Mouse (Mus musculus) CH12.LX (cell line): Measurements from ENCODE around the gene Ift20. TPM values are rescaled to one million over a fixed set of nuclear protein-coding genes. Genes with fewer than 3 reads are reported as not detected.
"Not testable (repeated sequence)": the region's sequence is repeated elsewhere in the genome, so short reads cannot be mapped to it uniquely, and the experiment has no call there.

ENCODE experiments used
- DNase-seq: peaks from one replicate; pipeline ENCODE4 v3.0.0-alpha.2; 2013; ENCODE audit errors: extremely low read depth
- H3K27ac ChIP-seq: 2 replicates; pipeline ENCODE4 v1.5.1; 2012; ENCODE audit warnings: low read depth, mild to moderate bottlenecking, control low read depth, moderate library complexity; ENCODE audit not compliant: insufficient read depth
- H3K27me3 ChIP-seq: replicated peaks from 2 replicates; pipeline ENCODE3; 2012; ENCODE audit warnings: inconsistent platforms
- H3K36me3 ChIP-seq, 2 experiments: replicated peaks in 1 of 2; 2 replicates each; pipeline versions ENCODE3 to v1.6.1; 2012; ENCODE audit warnings: inconsistent platforms in 1 of 2, low read length in 1 of 2, mild to moderate bottlenecking in 1 of 2, mixed read lengths in 1 of 2, moderate library complexity in 1 of 2; ENCODE audit not compliant: control insufficient read depth in 1 of 2, insufficient read depth in 1 of 2
- H3K4me1 ChIP-seq, 2 experiments: 2 replicates each; pipeline ENCODE4 v1.6.1; 2012; ENCODE audit warnings: inconsistent platforms in 1 of 2, moderate library complexity in 1 of 2; ENCODE audit not compliant: insufficient read depth in 2 of 2, control insufficient read depth in 1 of 2
- H3K4me2 ChIP-seq: 2 replicates; pipeline ENCODE4 v1.6.1; 2012; ENCODE audit warnings: low read depth, mild to moderate bottlenecking, control low read depth; ENCODE audit not compliant: poor library complexity, insufficient read depth, severe bottlenecking
- H3K4me3 ChIP-seq, 3 experiments: fragments of 150-350 bp in 1 of 3; sonication (generic) in 1 of 3; replicated peaks in 1 of 3; 2 replicates each; pipeline versions ENCODE3 to v1.5.1; 2011 to 2012; ENCODE audit warnings: low read depth in 2 of 3, low read length in 2 of 3, mild to moderate bottlenecking in 2 of 3, moderate library complexity in 2 of 3, control low read depth in 1 of 3, improper control_type of control experiment in 1 of 3, inconsistent platforms in 1 of 3, mixed read lengths in 1 of 3; ENCODE audit not compliant: poor library complexity in 1 of 3
- H3K79me2 ChIP-seq: replicated peaks from 2 replicates; pipeline ENCODE4 v1.6.1; 2012; ENCODE audit warnings: mild to moderate bottlenecking, moderate library complexity; ENCODE audit not compliant: control insufficient read depth, poor library complexity, insufficient read depth, severe bottlenecking; ENCODE audit errors: extremely low read depth
- H3K9ac ChIP-seq: 2 replicates; pipeline ENCODE4 v1.6.1; 2012; ENCODE audit warnings: low read depth, mild to moderate bottlenecking, control low read depth, moderate library complexity; ENCODE audit not compliant: insufficient read depth
- H3K9me3 ChIP-seq: replicated peaks from 2 replicates; pipeline ENCODE3; 2012; ENCODE audit warnings: low read length, inconsistent platforms, mixed read lengths
- CHD2 ChIP-seq: IDR thresholded peaks from 2 replicates; pipeline ENCODE4 v1.6.1; 2011; ENCODE audit warnings: low read length, improper control_type of control experiment
- CTCF ChIP-seq, 2 experiments: IDR thresholded peaks in 1 of 2; conservative IDR thresholded peaks in 1 of 2; 2 replicates each; pipeline ENCODE4 v1.5.1; 2011 to 2012; ENCODE audit warnings: low read depth in 2 of 2, low read length in 2 of 2, improper control_type of control experiment in 1 of 2, inconsistent platforms in 1 of 2, mild to moderate bottlenecking in 1 of 2, moderate library complexity in 1 of 2
- E2F4 ChIP-seq: IDR thresholded peaks from 2 replicates; pipeline ENCODE4 v1.6.1; 2011; ENCODE audit warnings: low read depth, low read length, improper control_type of control experiment; ENCODE audit not compliant: insufficient replicate concordance
- ELF1 ChIP-seq: IDR thresholded peaks from 2 replicates; pipeline ENCODE4 v1.6.1; 2014; ENCODE audit warnings: low read depth, mild to moderate bottlenecking, inconsistent platforms, low read length, improper control_type of control experiment
- EP300 ChIP-seq: IDR thresholded peaks from 2 replicates; pipeline ENCODE4 v1.6.1; 2011; ENCODE audit warnings: low read length, improper control_type of control experiment
- HCFC1 ChIP-seq: IDR thresholded peaks from 2 replicates; pipeline ENCODE4 v1.6.1; 2012; ENCODE audit warnings: low read depth, mild to moderate bottlenecking, inconsistent platforms, low read length, improper control_type of control experiment
- IRF4 ChIP-seq: IDR thresholded peaks from 2 replicates; pipeline ENCODE4 v1.6.1; 2014; ENCODE audit warnings: low read depth, mild to moderate bottlenecking, inconsistent platforms, low read length, improper control_type of control experiment
- JUN ChIP-seq: IDR thresholded peaks from 2 replicates; pipeline ENCODE4 v1.6.1; 2011; ENCODE audit warnings: low read depth, mild to moderate bottlenecking, low read length, improper control_type of control experiment, moderate library complexity; ENCODE audit not compliant: insufficient read depth
- JUND ChIP-seq: conservative IDR thresholded peaks from 2 replicates; pipeline ENCODE4 v1.6.1; 2011; ENCODE audit warnings: low read depth, low read length, improper control_type of control experiment
- KAT2A ChIP-seq: IDR thresholded peaks from 2 replicates; pipeline ENCODE4 v1.6.1; 2012; ENCODE audit warnings: low read length, improper control_type of control experiment, inconsistent platforms; ENCODE audit not compliant: insufficient replicate concordance
- MAX ChIP-seq: IDR thresholded peaks from 2 replicates; pipeline ENCODE4 v1.6.1; 2011; ENCODE audit warnings: low read length, improper control_type of control experiment
- MAZ ChIP-seq: IDR thresholded peaks from 2 replicates; pipeline ENCODE4 v1.6.1; 2012; ENCODE audit warnings: low read depth, mild to moderate bottlenecking, inconsistent platforms, low read length, improper control_type of control experiment, moderate library complexity
- MEF2A ChIP-seq: IDR thresholded peaks from 2 replicates; pipeline ENCODE4 v1.6.1; 2014; ENCODE audit warnings: low read depth, mild to moderate bottlenecking, inconsistent platforms, low read length, improper control_type of control experiment, borderline replicate concordance
- MXI1 ChIP-seq: IDR thresholded peaks from 2 replicates; pipeline ENCODE4 v1.6.1; 2011; ENCODE audit warnings: mild to moderate bottlenecking, low read depth, low read length, improper control_type of control experiment
- MYC ChIP-seq: IDR thresholded peaks from 2 replicates; pipeline ENCODE4 v1.6.1; 2011; ENCODE audit warnings: low read depth, mild to moderate bottlenecking, improper control_type of control experiment, low read length
- NELFE ChIP-seq: IDR thresholded peaks from 2 replicates; pipeline ENCODE4 v1.6.1; 2011; ENCODE audit warnings: low read depth, low read length, improper control_type of control experiment
- NRF1 ChIP-seq: IDR thresholded peaks from 2 replicates; pipeline ENCODE4 v1.6.1; 2014; ENCODE audit warnings: low read depth, mild to moderate bottlenecking, inconsistent platforms, low read length, improper control_type of control experiment, moderate library complexity
- RCOR1 ChIP-seq: conservative IDR thresholded peaks from 2 replicates; pipeline ENCODE4 v1.6.1; 2012; ENCODE audit warnings: low read depth, mild to moderate bottlenecking, inconsistent platforms, low read length, improper control_type of control experiment
- SIN3A ChIP-seq: IDR thresholded peaks from 2 replicates; pipeline ENCODE4 v1.6.1; 2012; ENCODE audit warnings: low read length, improper control_type of control experiment, inconsistent platforms
- UBTF ChIP-seq: IDR thresholded peaks from 2 replicates; pipeline ENCODE4 v1.6.1; 2012; ENCODE audit warnings: low read depth, mild to moderate bottlenecking, inconsistent platforms, low read length, improper control_type of control experiment, moderate library complexity
- ZKSCAN1 ChIP-seq: IDR thresholded peaks from 2 replicates; pipeline ENCODE4 v1.6.1; 2012; ENCODE audit warnings: low read depth, inconsistent platforms, low read length, improper control_type of control experiment, borderline replicate concordance
- ZNF384 ChIP-seq: IDR thresholded peaks from 2 replicates; pipeline ENCODE4 v1.6.1; 2012; ENCODE audit warnings: low read depth, low read length, improper control_type of control experiment, inconsistent platforms
- dilution Hi-C: fragments of 300-500 bp; cut with MboI; formaldehyde crosslinking; loops from 2 replicates; pipeline ENCODE4 v1.14.3; 2020; ENCODE audit warnings: low sequenced_read_pairs; ENCODE audit not compliant: extremely low pct_unique_long_range_greater_than_20kb, extremely low pct_ligation_motif_present
- in situ Hi-C: fragments of 300-500 bp; cut with MboI; formaldehyde crosslinking; loops from 3 replicates; pipeline ENCODE4 v1.14.3; 2019; ENCODE audit warnings: low sequenced_read_pairs, low pct_ligation_motif_present, low pct_unique_long_range_greater_than_20kb, mixed read lengths
- polyA plus RNA-seq: library from polyadenylated mRNA; unstranded; fragments of >175 nt; gene quantifications from 2 replicates; pipeline ENCODE4 v1.2.1, GENCODE M21; 2012; ENCODE audit warnings: low read depth; ENCODE audit not compliant: insufficient read length
- total RNA-seq, 2 experiments: library from RNA; depleted of rRNA; stranded (reverse); fragments of 300-350 nt in 1 of 2; fragments of >200 nt in 1 of 2; gene quantifications; 2 replicates each; pipeline ENCODE4 v1.2.3; 2012 to 2014

Gene Ift20
- total and polyA plus RNA-seq, 3 experiments = 124 to 151 (median 136) TPM

- H3K4me3 ChIP-seq, dilution Hi-C loops, in situ Hi-C loops, H3K9me3 ChIP-seq, DNase-seq, H3K27ac ChIP-seq, H3K27me3 ChIP-seq: not testable (repeated sequence)
- peak overlapping the region; percentile 11; the same call in 1 of the 2 replicates for H3K4me2 ChIP-seq
- H3K79me2 ChIP-seq = peaks cover 57% of the 10 kb centered on the region
- H3K4me1 ChIP-seq = peaks cover 11 to 32% of the 10 kb centered on the region in 2 experiments
- H3K9ac ChIP-seq = 0 out of 2 replicates have a peak overlapping the region, but pooled peaks have one; percentile 9
- TF ChIP-seq JUN = peak; percentile 59; the same call in 1 of the 2 replicates
- peak; percentile 62; the same call in 1 of the 2 replicates for TF ChIP-seq RCOR1
- TF ChIP-seq SIN3A = peak; percentile 37; the same call in 1 of the 2 replicates
- peak; percentile 69 for TF ChIP-seq EP300
- TF ChIP-seq IRF4 = peak; percentile 72
- TF ChIP-seq ZNF384 = peak; percentile 28; the same call in 1 of the 2 replicates
- TF ChIP-seq JUND = peak; percentile 61
- H3K36me3 ChIP-seq = peaks cover 42 to 67% of the 10 kb centered on the region in 2 experiments
Observed at GRCm38 (mm10) chr11:78531515-78531914, 4.6 kb upstream of the Ift20 start.

- H3K4me2 ChIP-seq = peak overlapping the region; percentile 96
- in situ Hi-C loops = no loop called here
- H3K27ac ChIP-seq = no peak overlapping the region
- H3K27me3 ChIP-seq = no peaks in the 10 kb centered on the region
- peak overlapping the region; percentile 70 to 79 (median 72) for H3K4me3 ChIP-seq
- no peak for DNase-seq
- dilution Hi-C loops = no loop called here
- peak overlapping the region; percentile 64 for H3K9ac ChIP-seq
- H3K36me3 ChIP-seq = peaks cover 25 to 51% of the 10 kb centered on the region in 2 experiments
- TF ChIP-seq JUN = no peak
- TF ChIP-seq MXI1 = 0 out of 2 replicates have a peak, but pooled peaks have one; percentile 44
- no peak for TF ChIP-seq HCFC1
- TF ChIP-seq CTCF (conservative IDR thresholded peaks at IDR 0.05 in 1 of 2, IDR thresholded peaks at IDR 0.05 in 1 of 2; ENCODE audit: low read depth in 2 of 2, low read length in 2 of 2) = peak in 1 of 2 experiments; percentile 43; a peak in 2 of 4 replicates
- 0 out of 2 replicates have a peak, but pooled peaks have one; percentile 29 for TF ChIP-seq MYC
- TF ChIP-seq E2F4 = no peak
- TF ChIP-seq, all 38 proteins: peak for 3
- Histone ChIP-seq H3K79me2 (peaks cover 82% of the 10 kb centered on the region), H3K9me3 (no peaks in the 10 kb centered on the region), H3K4me1 (peaks cover 17 to 42% of the 10 kb centered on the region in 2 experiments)
Observed at GRCm38 (mm10) chr11:78534516-78534915, 1.6 kb upstream of the Ift20 start.

GRCm38 (mm10) chr11:78535376-78536079, 633 bp upstream of the Ift20 start:
- dilution Hi-C loops = no loop called here
- peaks cover 14 to 42% of the 10 kb centered on the region in 2 experiments for H3K4me1 ChIP-seq
- DNase-seq = peak; percentile 88
- 0 out of 2 replicates have a peak, but pooled peaks have one; percentile 24 for TF ChIP-seq ELF1
- no peak for TF ChIP-seq NRF1
- TF ChIP-seq ZKSCAN1 = no peak
- TF ChIP-seq CHD2 = no peak
- no peak for TF ChIP-seq NELFE
- TF ChIP-seq RCOR1 = no peak
- no peak for TF ChIP-seq MAZ
- peak; percentile 42; the same call in 1 of the 2 replicates for TF ChIP-seq EP300
- peak; percentile 62 for TF ChIP-seq MAX
- peak; percentile 51; the same call in 1 of the 2 replicates for TF ChIP-seq E2F4
- no peak for TF ChIP-seq KAT2A
- TF ChIP-seq MEF2A = no peak
- TF ChIP-seq ZNF384 = no peak
- TF ChIP-seq JUN = peak; percentile 70
- peak; percentile 93 for TF ChIP-seq MXI1
- TF ChIP-seq UBTF = no peak

More at GRCm38 (mm10) chr11:78535376-78536079, 633 bp upstream of the Ift20 start:
- Histone ChIP-seq H3K36me3 (peaks cover 23 to 51% of the 10 kb centered on the region in 2 experiments), H3K79me2 (peaks cover 75% of the 10 kb centered on the region), H3K4me2 (peak overlapping the region; percentile 96), H3K9me3 (no peaks in the 10 kb centered on the region), H3K27me3 (no peaks in the 10 kb centered on the region), H3K27ac (peak overlapping the region; percentile 72), H3K4me3 (peak overlapping the region; percentile 70 to 79 (median 72)), H3K9ac (peak overlapping the region; percentile 64)
- in situ Hi-C loops = no loop called here
